13 mouse cellular contexts compared by ENCODE assay signal in genomic region chr16:34536300-34536699, GRCm38 (mm10). TPM values are rescaled to one million over a fixed set of nuclear protein-coding genes. Genes with fewer than 3 reads are reported as not detected.
A peak's percentile ranks its signal among the peaks of the same experiment; 100 is the strongest.
DNase-seq lines count a peak whose midpoint lies in the region; ATAC-seq and TF ChIP-seq lines count a peak whose summit lies in the region.
"Had no signal": no experiment of that assay in that cellular context is flagged by ENCODE, and none has a peak within 500 bp of the region (broad histone marks: within the 10 kb centered on the region; RNA-seq: fewer than 3 reads in every experiment).

No protein-coding gene starts in this region.

- no peak overlapping the region for H3K9ac ChIP-seq in lung, embryonic 14.5 days
- H3K9ac ChIP-seq: limb, embryonic 12.5 days had no signal

- 58% methylated on average over 6 of the region's 6 CpGs for WGBS in lung, embryonic 14.5 days

- no peaks in the 10 kb centered on the region for H3K36me3 ChIP-seq in lung, embryonic 14.5 days (ENCODE audit: insufficient read depth)
- H3K36me3 ChIP-seq: limb, embryonic 12.5 days had no signal

- no peak for ATAC-seq in lung, embryonic 14.5 days (ENCODE audit: insufficient read depth)
- ATAC-seq: intestine, embryonic 16.5 days had no signal

- no peak for TF ChIP-seq POLR2A in cortical plate, adult 2 months (IDR thresholded peaks at IDR 0.05; ENCODE audit: extremely low read depth, insufficient read depth, low read length)

- no peaks in the 10 kb centered on the region for H3K27me3 ChIP-seq in lung, embryonic 14.5 days (ENCODE audit: insufficient read depth, low read length)
- H3K27me3 ChIP-seq: limb, embryonic 12.5 days had no signal

- H3K27ac ChIP-seq in lung, embryonic 14.5 days (ENCODE audit: low read depth): no peak overlapping the region
- H3K27ac ChIP-seq in cortical plate, adult 2 months (ENCODE audit: insufficient read depth, low read length): no peak overlapping the region
- H3K27ac ChIP-seq: limb, embryonic 12.5 days; macrophage had no signal

- no peak overlapping the region for H3K4me2 ChIP-seq in lung, embryonic 14.5 days
- H3K4me2 ChIP-seq: limb, embryonic 12.5 days had no signal

- 0 out of 2 replicates have a peak, but pooled peaks have one; percentile 4 for TF ChIP-seq CTCF in lung, embryonic 14.5 days (IDR thresholded peaks at IDR 0.05; ENCODE audit: low read depth)
- TF ChIP-seq CTCF in cortical plate, adult 2 months (IDR thresholded peaks at IDR 0.05; ENCODE audit: extremely low read depth, insufficient read depth, low read length): 0 out of 2 replicates have a peak, but pooled peaks have one; percentile 3

- no peaks in the 10 kb centered on the region for H3K9me3 ChIP-seq in lung, embryonic 14.5 days (ENCODE audit: low read depth, low read length)
- H3K9me3 ChIP-seq: limb, embryonic 12.5 days had no signal

- peaks cover 3% of the 10 kb centered on the region; the same call in 1 of the 2 replicates for H3K4me1 ChIP-seq in lung, embryonic 14.5 days (ENCODE audit: insufficient read depth)
- peaks cover 6% of the 10 kb centered on the region for H3K4me1 ChIP-seq in cortical plate, adult 2 months (ENCODE audit: control insufficient read depth, insufficient read depth, low read length)

- no peak overlapping the region for H3K4me3 ChIP-seq in lung, embryonic 14.5 days (ENCODE audit: low read depth, low read length)
- no peak overlapping the region for H3K4me3 ChIP-seq in cortical plate, adult 2 months (ENCODE audit: insufficient read depth, low read length)
- H3K4me3 ChIP-seq: erythroblast, embryonic 14.5 days; limb, embryonic 12.5 days had no signal

- DNase-seq in adrenal gland, postnatal 10 days: peak; percentile 37
- DNase-seq in adrenal gland, adult 18-20 months (ENCODE audit: low spot score in 2 of 2): no peak
- peak; percentile 45 for DNase-seq in lung, embryonic 14.5 days
- no peak for DNase-seq in lung, postnatal 10 days
- peak; percentile 71 to 78 for DNase-seq in kidney, postnatal 4 days
- no peak for DNase-seq in right cerebral cortex, postnatal 25 days
- DNase-seq in right cerebral cortex, adult 18-20 months: no peak
- DNase-seq: heart, adult 18-20 months had no signal

RNA-seq across cellular contexts. Expression of gene Kalrn, which starts 37.0 kb away (rescaled TPM):
- total RNA-seq in adrenal gland, postnatal 10 days (2021): 10 to 100 TPM; 16.3 to 17.8 TPM
- 10 to 100 TPM in 1 of 2 experiments, 1 to 10 TPM in 1; 7.2 to 10.4 TPM for total RNA-seq in adrenal gland, adult 18-20 months (2021)
- polyA plus RNA-seq in lung, embryonic 14.5 days (2014; fragmentation: Nextera tagmentation; extraction: Ambion mirVana): 15.0 and 17.0 TPM in 2 replicates
- 278 and 304 TPM in 2 replicates for polyA plus RNA-seq in cortical plate, adult 2 months (2012; rRNA removed)

Comparison
In these comparisons a context has a peak if more than half of its experiments do, and no peak if none do; other contexts are left out.
1. DNase-seq: peak in adrenal gland, postnatal 10 days (single experiment), lung, embryonic 14.5 days (single experiment) and kidney, postnatal 4 days (2 of 2); none in adrenal gland, adult 18-20 months (0 of 2), lung, postnatal 10 days (single experiment), right cerebral cortex, postnatal 25 days (single experiment) and right cerebral cortex, adult 18-20 months (single experiment).